Mouse (Mus musculus) urinary bladder, postnatal 14 days (tissue): Measurements from ENCODE around the gene Acd.

Source experiments
- DNase-seq: peaks from one replicate; pipeline ENCODE4 v3.0.0; 2021; ENCODE audit warnings: low spot score

The Acd gene

DNA sequence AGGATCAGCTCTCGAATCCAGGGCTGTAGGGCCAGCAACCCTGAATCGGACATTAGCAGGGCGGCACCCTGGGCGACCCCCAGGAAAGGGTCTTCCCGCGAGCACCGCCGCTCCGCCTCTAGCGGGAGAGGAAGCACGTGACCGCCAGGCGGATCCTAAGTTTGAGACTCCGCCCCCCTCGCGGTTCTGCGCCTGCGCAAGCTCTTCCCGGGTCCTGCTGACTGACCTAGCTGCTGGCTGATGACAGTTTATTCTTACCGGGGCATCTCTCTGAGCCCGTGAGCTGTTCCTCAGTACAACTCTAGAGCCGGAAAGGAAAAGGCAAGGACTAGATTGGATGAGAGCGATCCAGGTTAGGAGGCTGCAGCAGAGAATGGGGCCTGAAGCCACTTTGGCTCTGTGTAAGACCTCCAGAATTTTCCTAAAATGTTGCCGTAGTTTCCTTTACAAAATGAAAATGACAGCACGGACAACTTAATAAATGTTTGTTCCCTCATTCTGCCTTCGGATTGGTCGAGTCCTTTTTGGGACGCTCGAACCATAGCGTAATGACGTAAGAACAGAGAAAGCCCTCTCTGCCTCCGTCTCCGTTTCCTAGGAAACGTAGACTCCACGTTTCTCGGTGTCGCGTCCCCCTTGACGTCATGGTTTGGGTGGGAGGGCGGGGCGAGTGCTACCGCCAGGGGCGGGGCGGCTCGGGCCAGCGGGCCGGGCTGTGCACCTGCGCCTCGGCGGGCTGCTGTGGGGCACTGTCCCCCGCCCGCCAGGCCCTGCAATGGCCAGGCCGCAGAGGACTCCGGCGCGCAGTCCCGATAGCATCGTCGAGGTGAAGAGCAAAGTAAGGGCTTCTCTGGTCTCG lies at the start of gene Acd, which contains the start of gene Pard6a:
Gene Acd (minus strand): TSS at position 137 of the 859 bp plus-strand sequence.
Gene Pard6a (plus strand): TSS at position 183 of the 859 bp plus-strand sequence.
- peak; percentile 96 for DNase-seq

DNA sequence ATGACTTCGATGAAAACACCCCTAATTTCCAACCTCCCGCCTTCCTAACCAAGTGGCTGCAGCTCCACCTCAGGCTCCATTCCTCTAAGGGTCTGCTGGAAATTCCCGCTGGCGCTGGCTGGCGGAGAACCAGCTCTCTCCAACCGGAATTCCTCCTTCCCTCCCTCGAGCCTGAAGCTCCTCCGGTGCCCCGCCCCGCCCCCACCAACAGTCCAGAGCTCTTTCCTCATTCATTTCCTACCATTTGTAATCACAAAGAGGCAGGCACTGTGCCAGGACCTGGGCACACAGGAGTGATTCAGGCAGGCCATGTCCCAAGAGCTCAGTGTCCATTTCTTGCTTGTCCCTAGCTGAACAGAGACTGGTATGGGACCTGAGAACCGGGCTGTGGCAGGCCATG lies 49.7 kb upstream of the Acd start:
- DNase-seq = peak; percentile 81

DNA sequence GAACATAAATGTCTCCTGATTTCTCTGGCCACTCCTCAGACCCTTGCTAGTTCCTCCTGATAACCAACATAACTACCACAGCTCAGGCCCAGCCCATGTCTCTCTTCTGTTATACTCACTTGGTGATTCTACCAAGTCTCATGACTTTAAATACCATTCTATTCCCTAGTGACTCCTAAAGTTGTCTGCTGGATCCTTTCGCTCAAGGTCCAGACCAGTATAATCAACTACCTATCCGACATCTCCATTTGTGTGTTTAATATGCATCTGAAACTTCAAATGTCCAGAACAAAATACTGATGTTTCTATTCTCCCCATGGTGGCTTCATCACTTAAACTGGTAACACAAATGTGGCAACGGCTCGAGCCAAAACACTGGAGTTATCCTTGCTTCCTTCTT lies 42.4 kb upstream of the Acd start:
- DNase-seq = no peak

DNA sequence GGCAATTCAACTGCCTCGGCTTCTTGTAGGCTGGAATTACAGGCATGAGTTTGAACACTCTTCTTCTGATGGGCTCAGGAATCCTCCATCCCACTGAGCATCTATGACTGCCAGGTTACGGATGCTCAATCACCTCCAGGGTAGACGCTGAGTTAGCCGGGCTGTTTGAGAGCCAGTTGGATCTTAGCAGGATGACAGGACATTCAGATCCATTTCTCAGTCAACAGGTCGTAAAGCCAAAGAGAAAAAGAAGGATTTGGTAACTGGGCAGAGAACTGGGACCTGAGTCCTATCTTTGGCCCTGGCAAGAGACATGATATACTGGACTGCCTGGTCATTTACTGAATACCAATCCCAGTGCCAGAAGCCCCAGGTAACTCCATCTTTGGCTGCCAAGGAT lies 38.3 kb upstream of the Acd start:
- no peak for DNase-seq

DNA sequence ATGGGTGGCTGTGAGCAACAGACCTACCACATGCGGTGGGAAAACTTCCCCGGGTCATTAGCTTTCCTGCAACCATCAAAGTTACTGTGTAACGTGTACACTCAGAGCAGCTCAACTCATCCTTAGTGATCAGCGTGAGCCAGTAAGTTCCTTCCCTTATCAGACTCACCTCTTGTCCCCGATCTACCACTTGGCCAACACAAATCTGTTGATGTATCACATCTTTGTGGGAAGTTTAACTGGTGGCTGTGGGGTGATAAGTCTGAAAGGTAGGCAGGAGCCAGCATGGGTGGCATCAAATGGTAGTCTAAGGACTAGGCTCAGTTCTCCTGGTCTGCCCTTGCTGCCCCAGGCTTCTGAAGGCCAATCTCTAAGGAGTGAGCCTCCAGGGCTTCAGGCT lies 31.3 kb upstream of the Acd start:
- DNase-seq = no peak

DNA sequence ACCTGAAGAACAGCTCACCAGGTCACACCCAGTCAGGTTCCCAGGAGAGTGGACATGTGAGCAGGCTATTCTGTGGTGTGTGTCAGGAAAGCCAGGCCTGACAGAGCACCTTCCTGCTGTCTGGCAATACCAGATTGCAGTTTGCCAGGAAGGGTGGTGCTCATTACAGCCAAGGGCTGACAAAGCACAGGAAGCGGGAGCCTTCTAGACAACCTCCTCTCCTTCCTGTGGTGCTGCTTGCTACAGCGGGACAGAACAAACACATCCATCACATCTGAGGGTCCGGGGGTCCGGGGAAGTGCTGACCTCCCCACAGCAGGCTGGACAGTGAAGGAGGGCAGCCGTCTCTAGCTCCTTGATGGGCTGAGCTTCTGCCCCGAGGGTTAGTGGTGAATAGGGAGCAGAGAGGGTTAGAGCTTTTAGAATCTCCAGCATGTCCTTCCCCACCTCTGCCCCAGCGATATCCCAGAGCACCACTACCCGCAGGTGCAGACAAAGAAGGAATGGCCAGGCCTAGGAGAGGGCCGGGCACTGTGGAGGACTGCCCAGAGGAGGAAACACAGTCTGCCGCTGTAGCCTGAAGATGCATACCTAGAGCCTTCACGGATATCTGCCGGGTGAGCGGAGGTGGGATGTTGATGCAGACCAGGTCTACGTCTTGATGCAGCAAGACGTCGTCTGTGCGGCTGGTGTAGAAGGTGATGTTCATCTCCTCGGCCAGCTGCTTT lies 26.7 kb upstream of the Acd start:
- DNase-seq = no peak

DNA sequence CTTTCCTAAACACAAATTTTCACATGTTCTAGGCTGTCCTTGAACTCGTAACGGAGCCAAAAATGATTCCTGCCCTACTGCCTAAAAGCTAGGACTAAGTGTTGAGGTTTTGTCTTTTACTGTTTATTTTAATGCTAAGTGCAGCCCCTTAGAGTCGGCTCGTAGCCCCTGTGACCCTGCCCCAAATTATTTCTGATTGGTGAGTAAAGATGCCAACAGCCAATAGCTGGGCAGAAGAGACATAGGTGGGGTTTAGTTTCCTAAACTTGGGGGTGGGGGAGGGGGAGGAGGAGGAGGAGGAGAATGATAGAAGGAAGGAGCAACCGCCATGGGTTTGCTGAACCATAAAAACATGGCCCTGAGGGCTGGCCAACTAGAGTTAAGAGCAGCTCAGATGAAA lies 24.8 kb upstream of the Acd start:
- DNase-seq = no peak

DNA sequence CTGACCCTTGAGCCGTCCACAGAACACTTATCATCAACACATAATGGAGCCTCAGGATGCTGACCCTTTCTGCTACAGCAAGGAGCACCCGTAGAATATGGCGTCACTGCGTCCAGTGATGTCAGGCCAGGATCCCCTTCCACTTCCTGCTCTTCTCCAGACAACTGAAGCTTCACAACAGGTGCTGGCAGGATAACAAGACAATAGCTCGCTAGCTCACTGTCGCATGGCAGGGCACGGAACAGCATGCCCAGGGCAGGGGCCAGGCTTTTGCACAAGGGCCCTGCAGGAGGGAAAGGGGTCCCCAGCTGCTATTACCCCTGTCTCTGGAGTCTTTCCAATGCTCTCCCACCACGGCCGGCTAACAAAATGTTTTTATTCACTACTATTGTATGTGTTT lies 22.0 kb upstream of the Acd start:
- no peak for DNase-seq

DNA sequence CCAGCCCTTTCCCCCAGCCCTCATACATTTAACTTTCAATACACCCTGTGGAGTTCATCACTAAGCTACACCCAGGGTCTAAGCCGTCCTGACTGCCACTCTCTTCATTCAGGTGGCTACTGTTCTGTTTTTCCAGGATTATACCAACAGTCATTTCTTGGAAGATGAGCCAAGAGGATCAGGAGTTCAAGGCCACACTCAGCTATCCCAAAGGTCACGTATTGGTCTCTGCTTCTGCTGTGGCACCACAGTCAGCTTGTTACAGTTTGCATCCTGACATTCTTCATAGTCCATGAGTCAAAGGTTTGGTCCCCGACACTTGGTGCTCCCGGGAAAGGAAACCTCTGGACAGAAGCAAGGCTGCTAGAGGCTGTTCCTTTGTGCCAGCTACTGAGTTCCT lies 18.7 kb upstream of the Acd start:
- DNase-seq = no peak

DNA sequence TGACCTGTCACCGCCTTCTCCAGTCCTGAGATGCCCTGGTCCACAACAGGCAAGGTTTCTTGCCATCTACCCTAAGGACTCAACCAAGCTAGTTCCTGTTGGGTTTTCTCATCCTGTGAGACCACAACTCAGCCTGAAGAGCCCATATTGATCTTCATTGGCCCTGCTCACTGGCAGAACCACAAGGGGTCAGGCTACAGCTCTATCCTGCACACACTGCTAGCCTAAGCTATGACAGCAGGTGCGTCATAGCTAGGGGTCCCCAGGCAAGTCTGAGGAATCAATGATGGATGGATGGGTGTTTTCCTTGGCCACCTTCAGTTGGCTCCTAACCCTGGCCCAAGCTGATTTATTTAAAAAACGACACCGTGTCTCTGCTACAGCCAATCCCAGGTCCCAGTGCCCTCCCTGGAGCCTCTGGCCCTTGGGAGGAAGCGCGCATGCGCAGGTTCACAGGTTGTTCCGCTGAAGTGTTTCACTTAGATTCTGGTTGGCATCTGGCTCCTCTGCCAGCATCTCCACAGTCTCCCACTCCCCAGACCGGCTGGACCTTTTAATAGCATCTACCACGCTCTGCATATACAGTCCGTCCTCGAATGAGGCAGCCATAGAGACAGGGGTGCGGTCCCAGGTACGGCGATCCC lies 15.5 kb upstream of the Acd start:
- DNase-seq = no peak

DNA sequence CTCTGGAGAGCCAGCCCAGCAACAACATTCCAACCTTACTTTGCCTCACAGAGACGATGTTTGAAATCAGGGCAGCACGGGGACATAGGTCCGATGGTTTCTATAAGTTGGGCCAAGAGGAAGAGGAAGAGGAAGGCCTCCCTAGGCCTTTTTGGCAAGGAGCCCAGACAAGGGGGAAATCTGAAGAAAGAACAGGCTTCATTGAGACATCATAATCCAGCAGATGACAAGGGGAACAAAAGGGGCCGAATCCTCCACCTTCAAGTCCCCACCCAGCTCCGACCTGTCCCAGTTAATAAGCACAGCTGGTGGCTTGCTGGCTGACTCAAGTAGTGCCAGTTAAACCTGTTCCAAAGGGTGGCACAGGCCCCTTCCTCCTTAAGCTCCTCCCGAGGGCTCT lies 14.1 kb upstream of the Acd start:
- no peak for DNase-seq

DNA sequence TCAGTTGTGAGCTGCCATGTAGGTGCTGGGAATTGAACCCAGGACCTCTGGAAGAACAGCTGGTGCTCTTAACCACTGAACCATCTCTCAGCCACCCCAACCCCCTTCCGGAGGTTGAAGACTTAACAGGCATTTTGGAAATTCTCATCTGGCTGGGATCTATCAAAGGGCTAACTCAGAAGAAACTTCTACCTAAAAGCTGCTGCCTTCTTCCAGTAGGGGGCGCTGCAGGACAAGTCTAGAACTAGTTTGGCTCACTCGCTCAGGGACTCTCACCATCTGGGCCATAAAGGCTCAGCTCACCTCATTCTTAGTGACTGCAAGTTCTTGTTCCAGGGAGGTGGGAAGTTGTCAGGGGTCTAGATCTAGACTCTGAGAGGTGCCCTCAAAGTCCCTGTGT lies 13.2 kb upstream of the Acd start:
- peak; percentile 90 for DNase-seq

DNA sequence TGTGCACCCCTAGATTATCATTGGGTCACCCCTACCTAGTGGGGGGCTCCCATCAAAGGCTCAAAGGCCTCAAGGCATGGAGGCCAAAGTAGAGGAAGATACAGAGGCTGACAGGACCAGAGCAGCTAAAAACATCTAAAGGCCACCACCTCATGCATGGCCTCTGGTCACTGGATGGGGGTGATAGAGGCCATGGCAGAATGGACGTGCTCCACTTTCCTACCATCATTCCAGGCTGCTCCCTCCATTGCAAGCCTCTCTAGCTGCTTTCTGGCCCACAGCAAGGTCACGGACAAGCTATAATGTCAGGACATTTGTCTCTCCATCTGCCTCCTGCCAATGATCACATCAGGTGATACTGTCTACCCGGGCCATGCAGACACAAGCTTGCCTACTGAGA lies 11.4 kb upstream of the Acd start:
- DNase-seq = no peak

DNA sequence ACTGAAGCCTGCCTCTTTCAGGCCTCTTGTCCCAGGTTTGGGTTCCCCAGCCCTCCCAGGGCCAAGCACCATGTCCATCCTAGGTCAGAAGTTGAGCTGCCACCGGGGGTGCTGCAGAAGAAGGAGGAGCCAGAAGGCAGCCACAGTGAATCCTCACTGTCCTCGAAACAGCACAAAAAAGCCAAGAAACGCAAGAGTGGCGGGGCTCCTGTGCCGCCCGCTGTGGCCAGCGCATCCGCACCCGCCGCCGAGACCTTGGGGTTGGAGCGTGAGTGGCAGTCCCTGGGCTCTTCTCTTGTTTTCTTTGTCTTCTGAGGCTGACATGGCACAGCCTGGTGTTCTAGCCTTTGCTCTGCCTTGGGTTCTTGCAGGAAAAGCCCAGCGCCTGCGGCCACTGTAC lies 8.4 kb upstream of the Acd start:
- DNase-seq = no peak

DNA sequence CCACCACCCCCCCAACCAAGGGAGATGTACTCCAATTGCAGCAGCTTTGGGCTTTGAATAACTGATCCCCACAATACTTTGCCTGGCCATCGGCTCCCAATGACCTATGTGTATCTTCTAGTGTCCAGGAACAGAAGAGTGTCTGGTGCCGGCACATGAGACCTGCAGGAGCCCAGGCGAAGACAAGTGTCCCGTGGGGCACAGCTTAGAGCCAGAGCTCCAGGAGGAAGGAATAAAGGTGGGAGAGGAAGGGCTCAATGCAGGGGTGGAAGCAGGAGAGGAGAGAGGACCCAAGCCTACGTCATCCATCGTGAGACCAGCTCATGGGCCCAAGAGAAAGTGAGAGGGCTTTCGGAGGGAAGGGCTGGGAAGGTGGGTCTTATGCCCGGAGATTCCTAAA lies 7.8 kb upstream of the Acd start:
- DNase-seq = no peak

DNA sequence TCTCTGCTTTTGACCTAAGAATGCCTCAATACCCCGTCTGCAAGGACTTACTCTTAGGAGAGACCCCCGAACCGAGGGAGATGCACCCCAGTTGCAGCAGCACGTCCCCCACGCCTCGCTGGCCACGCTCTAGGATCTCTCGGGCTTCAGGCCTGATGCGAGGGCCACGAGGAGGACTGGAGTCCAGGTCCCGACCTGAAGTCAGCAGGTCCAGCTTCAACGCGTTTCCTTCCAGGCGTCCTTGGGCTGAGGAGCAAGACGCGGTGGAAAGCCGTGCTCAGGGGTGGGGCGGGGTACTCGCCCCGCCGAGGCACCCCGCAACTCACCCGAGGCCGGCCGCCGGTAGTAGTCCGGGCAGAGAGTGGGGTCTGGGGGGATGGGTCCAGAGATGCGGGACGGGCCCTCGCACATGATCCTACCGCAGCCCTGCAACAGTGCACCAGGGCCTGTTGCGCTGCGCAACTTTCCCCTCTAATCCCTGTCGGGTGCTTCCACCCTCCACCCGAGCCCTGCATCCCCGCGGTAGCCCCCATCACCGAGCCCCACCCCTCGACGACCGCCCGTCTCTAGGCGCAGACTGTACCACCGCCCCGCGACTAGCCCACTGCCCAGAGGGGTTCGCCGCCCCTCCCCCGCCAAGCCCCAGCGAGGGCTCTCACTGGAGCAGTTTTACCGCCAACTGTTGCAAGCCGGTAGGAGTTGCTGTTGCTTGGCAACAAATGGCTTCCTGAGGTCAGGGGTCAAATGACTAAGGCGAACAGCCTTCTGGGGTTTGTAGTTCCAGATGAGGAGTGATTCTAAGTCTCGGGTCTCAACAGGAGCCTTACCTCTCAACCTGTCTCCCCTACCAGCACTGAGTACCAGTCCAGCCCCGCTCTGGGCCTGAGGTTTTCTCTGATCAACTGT lies 6.8 kb upstream of the Acd start, which contains the start of the genes 4933405L10Rik and Enkd1:
Gene 4933405L10Rik (plus strand): TSS at position 158 of the 906 bp plus-strand sequence.
Gene Enkd1 (minus strand): TSS at position 713 of the 906 bp plus-strand sequence.
- DNase-seq = peak; percentile 85

DNA sequence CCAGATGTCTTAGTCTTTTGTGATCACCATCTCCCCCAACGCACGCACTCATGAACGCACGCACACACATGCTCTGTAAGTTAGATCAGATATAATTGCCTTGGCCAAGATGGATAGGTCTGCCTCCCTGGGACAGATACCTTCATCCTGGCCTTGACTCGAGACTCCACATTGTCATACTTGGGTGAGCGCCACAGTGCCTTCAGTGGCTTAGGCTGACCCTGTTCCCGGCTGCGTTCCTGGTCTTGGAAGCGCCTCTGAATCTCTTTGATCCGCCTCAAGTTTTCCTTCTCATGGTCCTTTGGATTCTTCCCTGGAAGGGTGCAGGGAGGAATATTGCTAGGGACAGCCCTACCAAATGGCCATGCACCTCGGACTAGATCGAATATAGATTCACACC lies 5.5 kb upstream of the Acd start:
- DNase-seq = no peak

DNA sequence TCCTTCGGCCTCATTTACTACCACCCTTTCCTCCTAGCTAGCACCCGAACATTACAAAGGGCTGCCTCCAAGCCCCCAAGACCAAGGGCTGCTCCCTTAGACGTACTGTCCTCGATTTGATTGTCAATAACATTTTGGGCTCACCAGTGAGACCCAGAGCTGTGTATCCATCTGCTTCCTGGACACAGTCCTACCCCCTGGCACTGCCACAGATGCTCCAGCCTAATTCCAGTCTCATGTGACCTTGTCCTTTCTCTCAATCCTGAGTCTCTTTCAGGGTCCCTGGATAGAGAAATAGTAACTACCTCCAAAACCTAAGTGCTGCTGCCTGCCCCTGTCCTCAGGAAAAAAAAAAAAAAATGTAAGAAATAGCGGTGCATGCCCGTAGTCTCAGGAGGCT lies 4.1 kb upstream of the Acd start:
- no peak for DNase-seq

DNA sequence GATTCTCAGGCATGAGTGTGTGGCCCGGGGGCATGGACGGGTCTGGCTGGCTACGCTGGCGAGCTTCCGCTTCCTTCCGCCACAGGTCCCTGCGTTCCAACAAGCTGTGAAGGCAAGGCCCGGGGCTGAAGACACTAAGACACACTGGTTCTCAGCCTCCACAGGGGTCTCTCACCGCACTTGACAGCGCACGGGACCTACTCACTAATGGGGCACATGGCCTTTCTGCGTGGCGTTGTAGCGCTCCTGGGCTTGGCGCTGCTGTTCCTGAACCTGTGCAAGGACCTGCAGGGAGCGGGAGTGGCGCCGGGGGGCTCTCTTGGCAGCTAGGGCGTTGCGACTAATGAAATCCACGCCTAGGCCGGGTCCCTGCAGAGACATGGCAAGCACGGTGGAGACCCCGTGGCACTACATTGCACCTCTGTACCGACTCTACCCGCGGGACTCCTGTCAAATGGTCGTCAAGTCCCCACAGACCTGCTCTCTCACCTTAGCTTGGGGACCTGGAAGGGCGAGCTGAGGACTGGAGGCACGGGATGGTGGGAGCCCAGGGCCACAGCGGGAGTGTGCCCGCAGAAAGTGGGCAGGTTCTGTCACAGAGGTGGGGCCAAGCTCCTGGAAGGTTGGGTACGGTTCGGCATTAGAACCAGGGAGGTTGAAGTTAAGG lies 3.4 kb upstream of the Acd start:
- DNase-seq = no peak

DNA sequence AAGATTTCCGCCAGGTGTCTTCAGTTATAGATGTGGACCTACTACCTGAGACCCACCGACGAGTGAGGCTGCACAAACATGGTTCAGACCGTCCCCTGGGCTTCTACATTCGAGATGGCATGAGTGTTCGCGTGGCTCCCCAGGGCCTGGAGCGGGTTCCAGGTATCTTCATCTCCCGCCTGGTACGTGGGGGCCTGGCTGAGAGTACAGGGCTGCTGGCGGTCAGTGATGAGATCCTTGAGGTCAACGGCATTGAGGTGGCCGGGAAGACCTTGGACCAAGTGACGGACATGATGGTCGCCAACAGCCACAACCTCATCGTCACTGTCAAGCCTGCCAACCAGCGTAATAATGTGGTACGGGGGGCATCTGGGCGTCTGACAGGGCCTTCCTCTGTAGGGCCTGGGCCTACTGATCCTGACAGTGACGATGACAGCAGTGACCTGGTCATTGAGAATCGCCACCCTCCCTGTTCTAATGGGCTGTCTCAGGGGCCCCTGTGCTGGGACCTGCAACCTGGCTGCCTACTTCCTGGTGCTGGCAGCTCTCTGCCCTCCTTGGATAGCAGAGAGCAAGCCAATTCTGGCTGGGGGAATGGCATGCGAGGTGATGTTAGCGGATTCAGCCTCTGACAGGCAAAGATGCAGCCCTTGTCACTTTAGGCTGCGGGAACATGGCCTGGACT lies 2.0 kb upstream of the Acd start:
- no peak for DNase-seq

DNA sequence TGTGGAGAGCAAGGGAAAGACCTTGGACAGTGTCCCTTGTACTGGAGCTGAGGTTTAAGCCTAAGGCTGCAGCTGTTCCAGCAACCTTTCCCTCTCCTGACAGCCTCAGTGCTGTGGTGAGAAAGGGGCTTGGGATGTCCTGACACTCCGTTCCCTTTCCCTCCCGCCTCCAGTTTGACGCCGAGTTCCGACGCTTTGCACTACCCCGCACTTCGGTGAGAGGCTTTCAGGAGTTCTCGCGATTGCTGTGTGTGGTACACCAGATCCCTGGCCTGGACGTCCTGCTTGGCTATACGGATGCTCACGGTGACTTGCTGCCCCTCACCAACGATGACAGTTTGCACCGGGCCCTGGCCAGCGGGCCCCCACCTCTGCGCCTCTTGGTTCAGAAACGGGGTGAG lies 1.1 kb upstream of the Acd start:
- no peak for DNase-seq
